Mouse (Mus musculus) B cell, adult 62 days (primary cell): ENCODE results near the gene Olfr1232. TPM values are rescaled to one million over a fixed set of nuclear protein-coding genes. Genes with fewer than 3 reads are reported as not detected.

Experiments used
- total RNA-seq: library from RNA; stranded (reverse); gene quantifications from 4 replicates; pipeline ENCODE4 v1.2.4, GENCODE M21; 2023

Olfr1232 gene
- not detected in 4 replicates for total RNA-seq

GRCm38 (mm10) chr2:89329575-89329974 lies at the start of gene Olfr1232:
Olfr1232 (minus strand) TSS chr2:89329675.

GRCm38 (mm10) chr2:89364765-89365164 lies 35.3 kb upstream of the Olfr1232 start, which contains the start of gene Olfr1234:
Olfr1234 (minus strand) TSS chr2:89364865.

GRCm38 (mm10) chr2:89342298-89342697 lies 12.8 kb upstream of the Olfr1232 start, which contains the start of gene Olfr1233:
Olfr1233 (minus strand) TSS chr2:89342398.

GRCm38 (mm10) chr2:89306974-89307373 lies 22.5 kb downstream of the Olfr1232 start, which contains the start of gene Olfr1231:
Olfr1231 (minus strand) TSS chr2:89307074.

GRCm38 (mm10) chr2:89297168-89297567 lies 32.3 kb downstream of the Olfr1232 start, which contains the start of gene Olfr1230:
Olfr1230 (minus strand) TSS chr2:89297268.

GRCm38 (mm10) chr2:89287914-89288313 lies 41.6 kb downstream of the Olfr1232 start, which contains the start of gene Olfr1229:
Olfr1229 (minus strand) TSS chr2:89288014.

Other genes with a start within 250 kb of the Olfr1232 start
- gene Olfr1219, start 246.2 kb downstream of the Olfr1232 start, total RNA-seq, result not detected in 4 replicates
- not detected in 4 replicates for gene Olfr1220, start 222.8 kb downstream of the Olfr1232 start, total RNA-seq
- gene Olfr1221, start 212.4 kb downstream of the Olfr1232 start, total RNA-seq, result not detected in 4 replicates
- not detected in 4 replicates for gene Olfr1222, start 196.6 kb downstream of the Olfr1232 start, total RNA-seq
- not detected in 4 replicates for gene Olfr1223, start 178.1 kb downstream of the Olfr1232 start, total RNA-seq
- gene Olfr1224-ps1, start 165.6 kb downstream of the Olfr1232 start, total RNA-seq, result not detected in 4 replicates
- not detected in 4 replicates for gene Olfr1225, start 155.0 kb downstream of the Olfr1232 start, total RNA-seq
- gene Olfr1226, start 129.6 kb downstream of the Olfr1232 start, total RNA-seq, result not detected in 4 replicates
- gene Olfr1228, start 75.6 kb downstream of the Olfr1232 start, total RNA-seq, result not detected in 4 replicates
- gene Olfr1229, start 41.7 kb downstream of the Olfr1232 start, total RNA-seq, result not detected in 4 replicates
- not detected in 4 replicates for gene Olfr1230, start 32.4 kb downstream of the Olfr1232 start, total RNA-seq
- gene Olfr1231, start 22.6 kb downstream of the Olfr1232 start, total RNA-seq, result not detected in 4 replicates
- gene Olfr1233, start 12.7 kb upstream of the Olfr1232 start, total RNA-seq, result not detected in 4 replicates
- gene Olfr1234, start 35.2 kb upstream of the Olfr1232 start, total RNA-seq, result not detected in 4 replicates
- gene Olfr1238, start 80.0 kb upstream of the Olfr1232 start, total RNA-seq, result not detected in 4 replicates
- not detected in 4 replicates for gene Olfr1239, start 90.7 kb upstream of the Olfr1232 start, total RNA-seq
- not detected in 4 replicates for gene Olfr1240, start 113.3 kb upstream of the Olfr1232 start, total RNA-seq
- gene Olfr1241, start 157.5 kb upstream of the Olfr1232 start, total RNA-seq, result not detected in 4 replicates
- not detected in 4 replicates for gene Olfr1242, start 168.7 kb upstream of the Olfr1232 start, total RNA-seq
- not detected in 4 replicates for gene Olfr1243, start 201.8 kb upstream of the Olfr1232 start, total RNA-seq
- gene Olfr1245, start 248.8 kb upstream of the Olfr1232 start, total RNA-seq, result not detected in 4 replicates